In genomic region chr7:56191041-56191440, GRCm38 (mm10) we compare ENCODE assay signal across 12 mouse cellular contexts. TPM values are rescaled to one million over a fixed set of nuclear protein-coding genes. Genes with fewer than 3 reads are reported as not detected.
"Had no signal": no experiment of that assay in that cellular context is flagged by ENCODE, and none has a peak within 500 bp of the region (broad histone marks: within the 10 kb centered on the region; RNA-seq: fewer than 3 reads in every experiment).

No protein-coding gene starts in this region.

- DNase-seq: lung, adult 18-20 months; lung, embryonic 14.5 days; lung, postnatal 10 days; lung, postnatal 4 days; right cerebral cortex, postnatal 14 days; thymus, adult 2 months; thymus, postnatal 36 days had no signal

- ATAC-seq: midbrain, embryonic 13.5 days; midbrain, embryonic 15.5 days had no signal

RNA-seq across cellular contexts. Expression of gene Oca2, which starts 48.5 kb away (rescaled TPM):
- total RNA-seq: megakaryocyte, adult 5-6 weeks; monocyte, adult 5-6 weeks; neutrophil, adult 5-6 weeks had no signal
